Mouse (Mus musculus) liver, embryonic 14.5 days (tissue): ENCODE data around the gene Tnfsf8. TPM values are rescaled to one million over a fixed set of nuclear protein-coding genes. Genes with fewer than 3 reads are reported as not detected.

Source experiments
- ATAC-seq: fragments of 200-750 bp; cut with Nextera tagmentation; 2 replicates; pipeline ENCODE4 v1.8.0; 2017; ENCODE audit warnings: moderate number of reproducible peaks, mild to moderate bottlenecking, moderate library complexity; ENCODE audit not compliant: insufficient read depth
- DNase-seq, 3 experiments: peaks; one replicate each; pipeline ENCODE4 v3.0.0-alpha.2; 2012 to 2013; ENCODE audit warnings: low read depth in 3 of 3, low spot score in 3 of 3
- H3K27ac ChIP-seq: fragments of 300-500 bp; sonication (generic); 2 replicates; pipeline ENCODE4 v1.5.1; 2014; ENCODE audit warnings: moderate library complexity, mild to moderate bottlenecking, control low read depth, inconsistent platforms
- H3K27me3 ChIP-seq: fragments of 300-500 bp; sonication (generic); 2 replicates; pipeline ENCODE4 v1.6.1; 2014; ENCODE audit warnings: mild to moderate bottlenecking, low read length, moderate library complexity; ENCODE audit not compliant: control insufficient read depth, insufficient read depth
- H3K36me3 ChIP-seq: fragments of 300-500 bp; sonication (generic); replicated peaks from 2 replicates; pipeline ENCODE4 v1.6.1; 2014; ENCODE audit warnings: low read depth; ENCODE audit not compliant: control insufficient read depth, insufficient read depth
- H3K4me1 ChIP-seq, 2 experiments: fragments of 200-500 bp in 1 of 2; fragments of 300-500 bp in 1 of 2; sonication (generic) in 1 of 2; replicated peaks; 2 replicates each; pipeline ENCODE4 v1.6.1; 2012 to 2014; ENCODE audit warnings: antibody characterized with exemption in 1 of 2, inconsistent platforms in 1 of 2, low read length in 1 of 2; ENCODE audit not compliant: control insufficient read depth in 2 of 2, insufficient read depth in 2 of 2
- H3K4me2 ChIP-seq: fragments of 300-500 bp; sonication (generic); 2 replicates; pipeline ENCODE4 v1.6.1; 2014; ENCODE audit warnings: low read depth, mild to moderate bottlenecking, control low read depth, moderate library complexity
- H3K4me3 ChIP-seq, 2 experiments: fragments of 200-500 bp in 1 of 2; fragments of 300-500 bp in 1 of 2; sonication (generic) in 1 of 2; 2 replicates each; pipeline ENCODE4 v1.5.1; 2012 to 2014; ENCODE audit warnings: low read depth in 2 of 2, low read length in 2 of 2, mild to moderate bottlenecking in 2 of 2, control low read depth in 1 of 2, inconsistent platforms in 1 of 2, moderate library complexity in 1 of 2; ENCODE audit not compliant: insufficient read depth in 1 of 2
- H3K9ac ChIP-seq: fragments of 300-500 bp; sonication (generic); replicated peaks from 2 replicates; pipeline ENCODE4 v1.6.1; 2014; ENCODE audit warnings: mild to moderate bottlenecking, control low read depth, moderate library complexity
- H3K9me3 ChIP-seq: fragments of 300-500 bp; sonication (generic); 2 replicates; pipeline ENCODE4 v1.6.1; 2016; ENCODE audit warnings: low read length, mixed read lengths; ENCODE audit not compliant: control insufficient read depth
- CTCF ChIP-seq: IDR thresholded peaks from 2 replicates; pipeline ENCODE4 v1.5.1; 2016; ENCODE audit warnings: antibody characterized with exemption, low read depth, control low read depth
- EP300 ChIP-seq: IDR thresholded peaks from 2 replicates; pipeline ENCODE4 v1.6.1; 2016; ENCODE audit warnings: antibody characterized with exemption, low read depth
- WGBS: fragments of 180-500 bp; shearing (Covaris S2); extraction: QIAGEN DNeasy Blood & Tissue Kit; methylation state at CpG from one replicate; pipeline ENCODE4 v1.1.7; 2014; ENCODE audit not compliant: insufficient replicate concordance; 5-methylcytosine and 5-hydroxymethylcytosine counted together
- polyA plus RNA-seq, 2 experiments: library from polyadenylated mRNA; depleted of rRNA in 1 of 2; stranded (reverse) in 1 of 2; unstranded in 1 of 2; fragments of >200 nt; fragmentation: Nextera tagmentation in 1 of 2; extraction: Ambion mirVana in 1 of 2; gene quantifications; 2 replicates each; pipeline versions ENCODE4 v1.2.1 to v1.2.3; 2012 to 2014

The Tnfsf8 gene
- polyA plus RNA-seq, 2 experiments: 0.01 TPM; not detected in 1

DNA sequence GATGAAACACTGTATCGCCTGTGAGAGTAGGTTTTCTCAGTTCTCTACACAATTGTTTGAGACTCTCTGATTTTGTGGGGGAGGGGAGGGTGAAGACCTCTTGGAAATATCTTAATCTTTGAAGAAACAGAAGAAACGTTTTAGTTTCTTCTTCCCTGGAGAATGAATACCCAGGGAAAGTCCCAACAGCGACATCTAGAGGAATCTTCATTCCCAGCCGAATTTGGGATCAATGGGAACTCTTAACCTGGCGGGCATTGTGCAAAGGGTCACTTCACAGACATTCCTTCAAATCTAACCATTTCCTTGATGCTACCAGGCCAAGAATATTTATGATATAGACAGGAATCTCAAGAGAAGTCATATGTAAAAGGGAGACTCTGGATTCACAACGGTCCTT, 17.2 kb downstream of the Tnfsf8 start:
- Histone ChIP-seq H3K27ac (no peak overlapping the region), H3K36me3 (no peaks in the 10 kb centered on the region), H3K27me3 (no peaks in the 10 kb centered on the region), H3K9me3 (no peaks in the 10 kb centered on the region), H3K4me1 (no peaks in the 10 kb centered on the region), H3K9ac (no peak overlapping the region), H3K4me2 (no peak overlapping the region), H3K4me3 (no peak overlapping the region)
- TF ChIP-seq EP300 (no peak), CTCF (peak; percentile 34; the same call in 1 of the 2 replicates)
- ATAC-seq: no peak
- no peak for DNase-seq
- WGBS: 29% methylated on average over 6 of the region's 6 CpGs

DNA sequence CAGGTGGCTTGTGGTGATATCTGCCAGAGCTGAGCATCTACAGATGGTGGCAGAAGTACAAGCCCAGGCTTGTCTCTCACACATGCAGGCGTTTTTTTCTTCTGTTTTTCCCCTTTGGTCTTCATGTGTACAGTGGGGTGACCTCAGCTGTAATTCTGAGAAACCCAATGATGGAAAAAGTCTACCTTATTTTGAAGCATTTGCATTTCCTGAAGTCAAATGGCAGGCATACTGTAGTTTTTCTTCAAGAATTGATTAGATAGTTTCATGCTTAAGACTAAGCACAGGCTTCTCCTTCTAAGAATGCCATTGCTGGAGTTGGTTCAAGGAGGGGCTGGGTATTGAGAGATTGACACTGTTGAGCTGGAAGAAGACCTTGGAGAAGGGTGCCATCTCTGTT, 18.9 kb downstream of the Tnfsf8 start:
- Histone ChIP-seq H3K27ac (no peak overlapping the region), H3K4me1 (no peaks in the 10 kb centered on the region), H3K9me3 (no peaks in the 10 kb centered on the region), H3K4me3 (no peak overlapping the region), H3K9ac (no peak overlapping the region), H3K4me2 (no peak overlapping the region), H3K27me3 (no peaks in the 10 kb centered on the region), H3K36me3 (no peaks in the 10 kb centered on the region)
- TF ChIP-seq EP300 (no peak), CTCF (no peak)
- DNase-seq (no peak), ATAC-seq (no peak)
- 32% methylated on average over 1 of the region's 1 CpGs for WGBS

DNA sequence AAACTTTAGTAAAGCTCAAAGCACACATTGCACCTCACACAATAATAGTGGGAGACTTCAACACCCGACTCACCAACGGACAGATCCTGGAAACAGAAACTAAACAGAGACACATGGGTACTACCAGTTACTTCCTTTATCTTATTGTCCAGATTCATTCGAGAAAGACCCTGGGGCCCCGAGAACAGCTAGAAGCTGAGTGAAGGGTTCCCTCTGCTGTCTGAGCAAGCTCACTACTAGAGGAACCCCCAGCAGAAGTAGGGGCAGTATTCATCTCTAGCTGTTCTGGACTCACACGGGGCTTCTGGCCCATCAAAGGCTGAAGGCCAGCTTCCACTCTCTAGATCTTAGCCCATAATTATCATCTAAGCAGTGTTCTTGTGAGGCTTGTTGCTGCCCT, 20.7 kb downstream of the Tnfsf8 start:
- Histone ChIP-seq H3K27ac (no peak overlapping the region), H3K4me1 (no peaks in the 10 kb centered on the region), H3K4me2 (no peak overlapping the region), H3K9me3 (no peaks in the 10 kb centered on the region), H3K36me3 (no peaks in the 10 kb centered on the region), H3K27me3 (no peaks in the 10 kb centered on the region), H3K4me3 (no peak overlapping the region), H3K9ac (no peak overlapping the region)
- DNase-seq (no peak), ATAC-seq (no peak)
- 6% methylated on average over 5 of the region's 5 CpGs for WGBS
- TF ChIP-seq CTCF (peak; percentile 28), EP300 (no peak)

DNA sequence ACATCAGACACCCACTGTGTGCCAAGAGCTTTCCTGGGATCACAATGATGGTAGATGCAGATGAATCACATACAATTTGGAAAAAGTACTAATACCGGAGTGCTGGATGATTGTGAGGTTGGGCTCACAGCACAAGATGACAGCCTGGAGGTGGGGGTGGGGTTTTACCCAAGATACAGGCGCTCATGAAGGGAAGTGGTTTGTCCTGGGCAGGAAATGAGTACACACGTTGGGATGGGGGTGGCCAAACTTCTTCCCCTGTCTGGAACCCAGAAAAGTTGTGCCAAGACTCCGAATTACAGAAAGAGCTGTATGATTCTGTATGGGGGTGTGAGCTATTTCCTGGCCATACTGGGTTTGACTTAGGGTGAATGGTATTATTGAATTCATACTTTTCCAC, 38.0 kb downstream of the Tnfsf8 start:
- WGBS: 13% methylated on average over 4 of the region's 4 CpGs
- no peak overlapping the region for H3K27ac ChIP-seq

DNA sequence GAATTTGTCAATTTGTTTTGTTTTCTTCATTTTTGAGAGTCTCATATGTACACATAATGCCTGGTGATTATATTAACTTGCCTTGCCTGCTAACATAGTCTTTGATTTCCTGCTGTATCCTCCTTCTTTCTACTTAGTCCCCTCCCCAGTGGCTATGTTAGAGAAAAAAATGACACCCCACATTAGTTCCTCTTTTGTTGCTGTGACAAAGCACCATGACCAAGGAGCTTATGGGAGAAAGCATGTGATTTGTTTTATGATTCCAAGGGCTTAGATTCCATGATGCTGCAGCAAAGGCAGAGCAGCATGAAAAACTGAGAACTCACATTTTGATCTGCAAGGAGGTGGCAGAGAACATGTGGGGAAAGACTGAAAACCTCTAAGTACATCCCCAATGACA, 43.6 kb downstream of the Tnfsf8 start:
- Histone ChIP-seq H3K4me1 (0 out of 4 replicates have a peak, but pooled peaks cover 0 to under 1% of the 10 kb centered on the region in 2 experiments), H3K9me3 (no peaks in the 10 kb centered on the region), H3K27me3 (no peaks in the 10 kb centered on the region), H3K9ac (no peak overlapping the region), H3K4me3 (no peak overlapping the region), H3K27ac (no peak overlapping the region), H3K36me3 (no peaks in the 10 kb centered on the region), H3K4me2 (no peak overlapping the region)
- TF ChIP-seq CTCF (no peak), EP300 (no peak)
- no peak for ATAC-seq
- no peak for DNase-seq

More for the DNA sequence above, 38.0 kb downstream of the Tnfsf8 start:
- Histone ChIP-seq H3K36me3 (no peaks in the 10 kb centered on the region), H3K9me3 (no peaks in the 10 kb centered on the region), H3K9ac (no peak overlapping the region), H3K4me2 (no peak overlapping the region), H3K4me3 (no peak overlapping the region), H3K4me1 (0 out of 4 replicates have a peak, but pooled peaks cover 0 to 3% of the 10 kb centered on the region in 2 experiments), H3K27me3 (no peaks in the 10 kb centered on the region)
- ATAC-seq (no peak), DNase-seq (no peak)
- TF ChIP-seq CTCF (no peak), EP300 (no peak)
